Mouse (Mus musculus): ENCODE results near the gene Lipo1.
A peak's percentile ranks its signal among the peaks of the same experiment; 100 is the strongest.
"Not testable (repeated sequence)": the region's sequence is repeated elsewhere in the genome, so short reads cannot be mapped to it uniquely, and the experiment has no call there.

Gene Lipo1

GRCm38 (mm10) chr19:33787359-33787758 is at the start of gene Lipo1:
Gene Lipo1, minus strand, starts transcription at chr19:33787459.
- not testable (repeated sequence) for DNase-seq

- DNase-seq, result no peak
Measured at GRCm38 (mm10) chr19:33786576-33787277, 532 bp downstream of the Lipo1 start.

DNA sequence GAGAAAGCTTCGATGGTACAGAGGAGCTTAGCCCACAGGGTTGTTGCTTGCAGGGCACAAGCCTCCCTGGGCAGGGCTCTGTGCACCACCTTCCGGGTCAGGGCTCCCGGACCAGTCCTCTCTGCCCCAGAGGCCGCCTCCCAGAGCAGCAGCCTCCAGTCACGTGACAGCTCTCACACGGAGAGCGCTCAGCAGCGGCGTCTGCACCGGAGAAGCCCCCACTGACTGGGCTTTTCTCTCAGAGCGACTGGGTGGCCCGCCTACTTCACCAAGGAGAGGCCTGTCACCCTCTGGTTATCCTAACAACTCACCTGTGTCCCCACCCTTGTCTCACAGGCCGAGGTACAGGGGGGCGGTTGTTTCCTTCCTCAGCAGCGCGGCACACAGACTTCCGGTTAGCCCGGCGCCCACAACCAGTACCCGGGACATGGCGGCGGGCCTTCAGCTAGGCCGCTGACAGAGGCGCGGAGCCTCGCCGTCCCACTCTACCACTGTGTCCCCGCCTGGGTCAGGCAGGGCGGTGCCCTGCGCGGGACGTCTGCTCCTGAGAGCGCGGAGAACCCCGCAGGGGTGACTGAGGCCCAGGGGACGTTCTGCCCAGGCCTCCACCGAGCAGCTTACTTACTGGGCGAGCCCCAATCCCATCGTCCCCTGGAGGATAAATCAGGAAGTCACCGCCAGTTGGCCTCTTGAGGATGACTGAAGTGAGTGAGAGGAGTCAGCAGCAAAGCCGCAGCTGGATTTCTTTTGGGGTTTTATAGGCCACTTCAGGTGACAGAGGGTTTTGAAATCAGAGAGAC is 25.8 kb downstream of the Lipo1 start, which contains the start of gene Lipo3:
TSS of gene Lipo3 (minus strand) at position 665 of the 800 bp plus-strand sequence.
- peak; percentile 47 for DNase-seq

- DNase-seq, result not testable (repeated sequence)
Measured at GRCm38 (mm10) chr19:33751259-33751658, 36.0 kb downstream of the Lipo1 start, which contains the start of gene Lipo2. Gene Lipo2, minus strand, starts transcription at chr19:33751359.
